Mouse (Mus musculus): Measurements from ENCODE around the gene Uqcr11.

The Uqcr11 gene

GRCm38 (mm10) chr10:80406684-80407501 lies at the start of gene Uqcr11:
Gene Uqcr11 (minus strand): TSS chr10:80406830.
- peak; percentile 92 for DNase-seq

- DNase-seq, result no peak
Observed at GRCm38 (mm10) chr10:80455697-80456096, 49.1 kb upstream of the Uqcr11 start.

DNA sequence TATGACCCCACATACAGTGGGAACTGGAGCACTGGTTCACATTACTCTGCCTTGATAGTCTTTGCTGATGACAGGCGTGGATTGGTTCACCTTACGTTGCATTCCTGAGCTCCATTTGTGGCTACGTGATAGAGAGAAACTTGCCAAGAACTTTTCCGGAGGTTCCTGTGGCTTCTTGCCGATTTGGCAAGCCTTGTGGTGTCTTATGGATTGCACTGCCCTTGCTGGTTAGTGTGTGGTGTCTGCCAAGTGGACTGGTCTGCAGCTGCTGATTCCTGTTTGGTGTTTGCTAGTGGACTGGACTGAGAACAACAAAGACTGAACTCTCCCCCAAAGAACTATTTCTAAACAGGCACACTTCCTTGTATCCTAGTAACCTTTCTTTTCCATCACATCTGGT lies 48.2 kb upstream of the Uqcr11 start:
- no peak for DNase-seq

DNA sequence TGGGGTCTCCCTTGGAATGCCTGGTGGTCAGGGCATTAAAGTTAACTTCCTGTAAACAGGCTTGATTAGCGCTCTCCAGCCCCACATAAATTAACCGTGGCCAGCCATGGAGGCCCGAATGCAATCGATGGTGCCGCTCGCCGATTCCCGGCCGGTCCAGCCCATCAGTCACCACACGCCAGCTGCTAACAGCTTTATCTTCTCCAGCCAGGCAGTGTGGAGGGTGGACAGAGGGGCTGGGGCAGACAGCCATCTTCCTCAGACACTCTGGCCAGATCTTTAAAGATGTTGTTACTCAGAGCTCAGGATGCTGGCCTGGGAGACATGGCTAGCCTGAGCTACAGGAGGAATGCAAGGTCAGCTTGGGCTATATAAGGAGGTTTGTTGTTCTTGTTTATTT lies 47.0 kb upstream of the Uqcr11 start:
- DNase-seq, result no peak

- DNase-seq, result no peak
Observed at GRCm38 (mm10) chr10:80450599-80450998, 44.0 kb upstream of the Uqcr11 start.

GRCm38 (mm10) chr10:80445898-80446601 lies 39.4 kb upstream of the Uqcr11 start:
- peak; percentile 87 for DNase-seq

DNA sequence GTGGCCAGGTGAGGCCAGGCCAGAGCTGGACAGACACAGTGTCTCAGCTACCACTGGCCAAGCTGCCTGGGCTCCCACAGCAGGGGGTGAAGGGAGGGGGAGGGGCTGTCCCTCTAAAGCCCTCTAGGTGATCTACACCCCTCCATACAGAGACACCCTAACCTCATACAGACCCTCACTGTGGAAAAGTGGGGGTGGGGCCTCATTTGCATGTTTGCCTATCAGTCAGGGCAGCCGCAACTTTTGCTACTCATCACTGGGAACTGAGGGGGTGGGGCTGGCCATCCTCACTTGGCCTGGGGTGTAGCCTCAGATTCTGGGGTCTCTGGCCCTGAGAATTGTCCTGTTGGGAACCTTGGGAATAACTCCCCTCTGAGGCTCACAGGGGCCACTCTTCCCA lies 38.4 kb upstream of the Uqcr11 start:
- no peak for DNase-seq

DNA sequence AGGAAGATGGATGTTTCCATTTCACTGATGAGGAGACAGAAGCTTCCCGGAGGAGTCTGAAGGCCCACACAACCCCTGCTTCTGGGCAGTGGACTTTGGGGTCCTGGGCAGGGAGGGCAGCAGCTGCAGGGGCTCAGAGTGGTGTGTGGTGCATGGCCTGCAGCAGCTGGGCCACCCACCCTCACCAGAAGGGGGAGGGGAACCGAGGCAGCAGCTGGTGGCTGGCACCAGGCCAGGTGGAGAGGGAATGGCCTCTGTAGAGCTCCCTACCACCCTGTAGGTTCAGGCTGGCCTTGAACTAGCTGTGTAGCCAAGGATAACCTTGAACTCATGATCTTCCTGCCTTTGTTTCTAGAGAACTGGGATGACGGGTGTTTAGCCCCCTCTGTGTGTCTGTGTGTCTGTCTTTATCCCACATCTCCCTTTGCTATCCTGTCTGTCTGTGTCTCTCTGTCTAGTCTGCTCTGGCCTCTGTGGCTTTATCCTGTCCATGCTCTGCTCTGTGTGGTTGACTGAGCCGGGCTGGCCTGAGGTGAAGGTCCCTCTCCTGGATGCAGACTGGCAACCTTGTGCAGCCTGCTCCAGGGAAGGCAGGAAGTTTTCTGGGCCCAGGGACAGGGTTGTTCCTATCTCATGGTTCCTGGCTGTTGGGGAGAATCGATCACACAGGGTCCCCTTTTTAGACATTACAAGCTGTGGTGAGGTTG lies 37.9 kb upstream of the Uqcr11 start:
- no peak for DNase-seq

- DNase-seq, result no peak
Observed at GRCm38 (mm10) chr10:80443575-80444278, 37.1 kb upstream of the Uqcr11 start.

- DNase-seq, result no peak
Observed at GRCm38 (mm10) chr10:80442989-80443388, 36.4 kb upstream of the Uqcr11 start.

DNA sequence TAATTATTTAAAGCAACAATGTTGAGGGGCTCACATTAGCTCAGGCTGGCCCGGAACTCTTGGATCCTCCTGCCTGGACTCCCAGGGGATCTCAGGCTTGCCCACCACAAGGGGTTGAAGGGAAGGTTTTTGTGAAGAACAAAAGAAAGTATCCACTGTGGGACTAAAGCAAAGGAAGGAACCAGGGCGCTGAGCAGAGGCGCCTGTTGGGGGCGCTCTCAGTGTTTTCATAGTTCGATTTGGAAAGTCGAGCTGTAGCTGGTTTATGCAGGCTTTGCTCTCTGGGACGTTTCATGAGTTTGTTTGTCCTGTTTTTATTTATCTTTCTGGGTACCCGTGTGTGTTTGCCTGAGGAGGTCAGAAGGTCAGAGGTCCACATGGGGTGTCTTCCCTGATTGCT lies 35.0 kb upstream of the Uqcr11 start:
- no peak for DNase-seq

GRCm38 (mm10) chr10:80440031-80440430 lies 33.4 kb upstream of the Uqcr11 start:
- DNase-seq, result no peak

DNA sequence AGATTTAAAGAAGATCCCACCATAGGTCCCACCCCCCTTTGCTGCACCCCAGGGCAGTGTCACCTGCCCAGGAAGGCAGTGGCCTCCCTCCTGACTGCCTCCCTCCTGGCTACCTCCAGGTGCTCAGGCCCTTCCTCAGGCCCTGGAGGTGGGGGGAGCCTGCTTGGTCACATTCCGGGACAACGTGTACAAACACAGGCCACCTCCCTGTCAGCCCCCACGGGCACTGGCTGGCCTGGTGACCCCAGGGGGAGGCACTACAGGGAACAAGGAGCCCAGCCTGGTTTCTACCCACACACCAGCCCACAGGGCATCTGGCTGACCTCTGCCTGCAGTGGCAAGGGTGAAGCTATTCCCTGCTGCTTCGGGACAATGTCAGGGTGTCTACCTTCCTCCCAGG lies 31.3 kb upstream of the Uqcr11 start:
- DNase-seq, result no peak

GRCm38 (mm10) chr10:80436276-80436675 lies 29.6 kb upstream of the Uqcr11 start:
- DNase-seq, result peak; percentile 57

DNA sequence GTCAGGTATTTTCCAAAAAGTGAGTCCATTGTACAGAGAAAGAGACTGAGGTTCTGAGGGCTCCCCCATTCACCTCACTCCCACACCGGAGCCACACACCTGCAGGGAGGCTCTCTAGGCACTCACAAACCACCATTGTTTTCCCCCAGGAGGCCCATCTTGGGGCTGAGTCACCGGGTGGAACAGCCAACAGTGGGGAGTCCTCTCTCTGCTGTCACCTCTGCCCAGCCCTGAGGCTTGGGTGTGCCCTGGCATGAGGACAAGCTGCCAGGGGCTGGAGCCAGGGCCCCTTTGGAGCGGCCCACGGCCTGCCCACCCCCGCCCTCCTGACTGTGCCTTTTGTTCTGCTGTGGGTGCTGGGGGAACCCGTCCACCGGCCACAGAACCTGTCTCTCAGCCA lies 29.1 kb upstream of the Uqcr11 start:
- DNase-seq, result no peak

- no peak for DNase-seq
Observed at GRCm38 (mm10) chr10:80434823-80435222, 28.2 kb upstream of the Uqcr11 start.

GRCm38 (mm10) chr10:80434233-80434592 lies 27.6 kb upstream of the Uqcr11 start:
- DNase-seq, result no peak

- DNase-seq, result peak; percentile 96
Observed at GRCm38 (mm10) chr10:80433513-80434232, 27.0 kb upstream of the Uqcr11 start, which contains the start of gene Tcf3. Gene Tcf3 (minus strand): TSS chr10:80433647.

DNA sequence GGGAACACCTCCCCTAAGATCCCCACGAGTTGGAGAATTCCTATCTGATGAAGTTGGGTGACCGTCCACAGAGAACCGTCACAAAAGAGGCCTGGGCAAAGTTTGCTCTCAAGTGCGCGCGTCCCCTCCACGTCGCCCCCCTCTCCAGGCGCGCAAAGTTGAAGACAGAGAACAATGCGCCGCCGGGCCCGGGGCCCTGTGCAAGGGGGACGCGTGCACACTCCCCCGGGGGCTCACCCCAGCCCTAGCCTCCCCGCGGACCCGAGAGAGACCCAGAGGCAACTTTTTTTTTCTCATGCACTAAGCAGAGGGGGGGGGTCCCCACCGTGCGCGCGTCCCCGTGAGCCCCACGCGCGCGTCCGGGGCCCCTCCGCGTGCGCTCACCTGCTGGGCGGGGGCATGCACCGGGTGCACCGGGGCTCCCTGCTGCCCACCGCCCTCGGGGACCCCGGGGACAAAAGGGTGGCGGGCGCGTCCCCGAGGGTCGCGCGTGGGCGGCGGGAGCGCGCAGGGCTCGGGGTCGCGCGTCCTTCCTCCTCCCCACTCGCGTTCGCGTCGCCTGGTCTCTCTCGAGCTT lies 26.4 kb upstream of the Uqcr11 start:
- DNase-seq, result peak; percentile 78

DNA sequence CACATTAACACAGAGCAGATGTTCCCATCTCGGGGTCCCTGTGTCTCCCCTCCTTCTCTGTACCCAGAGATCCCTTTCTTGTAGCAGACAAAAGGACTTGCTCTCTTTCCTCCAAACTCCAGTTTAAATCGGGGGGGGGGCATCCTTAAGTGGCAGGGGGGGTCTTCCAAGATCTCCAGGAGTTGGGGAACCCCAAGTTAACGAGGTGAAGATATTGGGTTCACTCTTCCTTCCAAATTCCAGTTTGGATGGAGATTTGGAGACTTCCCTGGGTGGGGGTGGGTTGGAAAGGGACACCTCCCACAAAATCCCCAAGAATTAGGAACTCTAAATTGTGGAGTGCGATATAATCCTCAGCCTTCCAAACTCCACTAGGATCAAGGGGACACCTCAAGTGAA lies 25.8 kb upstream of the Uqcr11 start:
- DNase-seq, result no peak

- peak; percentile 72 for DNase-seq
Observed at GRCm38 (mm10) chr10:80431570-80432386, 25.1 kb upstream of the Uqcr11 start.
